Mouse (Mus musculus) testis, adult 2 months (tissue): Measurements from ENCODE around the gene Plscr2.

Source experiments
- CTCF ChIP-seq: fragments of 200-500 bp; IDR thresholded peaks from 2 replicates; pipeline ENCODE4 v1.5.1; 2012; ENCODE audit warnings: low read depth, mild to moderate bottlenecking, inconsistent platforms, low read length, moderate library complexity; ENCODE audit not compliant: control insufficient read depth, insufficient read depth, insufficient replicate concordance
- POLR2A ChIP-seq: fragments of 200-500 bp; IDR thresholded peaks from 2 replicates; pipeline ENCODE4 v1.6.1; 2012; ENCODE audit warnings: low read depth, mild to moderate bottlenecking, inconsistent platforms, low read length, moderate library complexity; ENCODE audit not compliant: control insufficient read depth

GRCm38 (mm10) chr9:92267732-92268131, 7.7 kb upstream of the Plscr2 start:
- no peak for TF ChIP-seq POLR2A
- no peak for TF ChIP-seq CTCF
